Mouse (Mus musculus) cerebellum, adult 2 months (tissue): ENCODE data around the gene Ist1. TPM values are rescaled to one million over a fixed set of nuclear protein-coding genes. Genes with fewer than 3 reads are reported as not detected.

ENCODE experiments used
- DNase-seq, 2 experiments: peaks; one replicate each; pipeline ENCODE4 v3.0.0; 2021
- H3K27ac ChIP-seq: fragments of 200-500 bp; 2 replicates; pipeline ENCODE4 v1.5.1; 2012; ENCODE audit warnings: low read length, control low read depth, inconsistent platforms; ENCODE audit not compliant: insufficient read depth
- H3K27me3 ChIP-seq: fragments of 200-500 bp; 2 replicates; pipeline ENCODE4 v1.6.1; 2012; ENCODE audit warnings: inconsistent platforms, mild to moderate bottlenecking, low read length, moderate library complexity; ENCODE audit not compliant: control insufficient read depth, insufficient read depth
- H3K4me1 ChIP-seq: fragments of 200-500 bp; 2 replicates; pipeline ENCODE4 v1.6.1; 2011; ENCODE audit warnings: low read length; ENCODE audit not compliant: control insufficient read depth, insufficient read depth
- H3K4me3 ChIP-seq: fragments of 200-500 bp; replicated peaks from 2 replicates; pipeline ENCODE3; 2011; ENCODE audit warnings: mild to moderate bottlenecking, low read depth, low read length, control low read depth; ENCODE audit not compliant: insufficient read depth
- CTCF ChIP-seq: fragments of 200-500 bp; IDR thresholded peaks from 2 replicates; pipeline ENCODE4 v1.5.1; 2011; ENCODE audit warnings: low read depth, mild to moderate bottlenecking, control low read depth, low read length, moderate library complexity, borderline replicate concordance; ENCODE audit not compliant: insufficient read depth
- POLR2A ChIP-seq: fragments of 200-500 bp; IDR thresholded peaks from 2 replicates; pipeline ENCODE4 v1.6.1; 2011; ENCODE audit warnings: low read length, control low read depth, borderline replicate concordance; ENCODE audit not compliant: insufficient read depth
- WGBS: fragments of 180-500 bp; shearing (Covaris S2); methylation state at CpG from one replicate; pipeline ENCODE4 v1.1.7; 2018; 5-methylcytosine and 5-hydroxymethylcytosine counted together
- polyA plus RNA-seq: library from polyadenylated mRNA; depleted of rRNA; stranded (reverse); fragments of >200 nt; gene quantifications from 2 replicates; pipeline ENCODE4 v1.2.3, GENCODE M21; 2012; rRNA removed

Ist1 gene
- polyA plus RNA-seq: 88.2 and 90.7 TPM in 2 replicates

- under 1% methylated on average over 57 of the region's 57 CpGs for WGBS
Observed at GRCm38 (mm10) chr8:109693146-109693900, at the start of gene Ist1. Gene Ist1 (minus strand): TSS chr8:109693260.

GRCm38 (mm10) chr8:109738049-109738380 is 45.0 kb upstream of the Ist1 start:
- H3K27me3 ChIP-seq: no peaks in the 10 kb centered on the region
- no peak overlapping the region for H3K27ac ChIP-seq
- peak overlapping the region; percentile 86 for H3K4me3 ChIP-seq
- H3K4me1 ChIP-seq: peaks cover 9% of the 10 kb centered on the region
- DNase-seq: no peak
- 64% methylated on average over 1 of the region's 1 CpGs for WGBS
- TF ChIP-seq CTCF (no peak), POLR2A (no peak)

More at GRCm38 (mm10) chr8:109693146-109693900, at the start of gene Ist1:
- Histone ChIP-seq H3K27me3 (no peaks in the 10 kb centered on the region), H3K27ac (peak within 1 kb of the TSS; percentile 72), H3K4me1 (peaks cover 6% of the 10 kb centered on the region; the same call in 1 of the 2 replicates), H3K4me3 (peak within 1 kb of the TSS; percentile 96)
- DNase-seq: peak; percentile 98 to 99
- TF ChIP-seq CTCF (no peak), POLR2A (peak; percentile 91)

GRCm38 (mm10) chr8:109737237-109738048 is 44.4 kb upstream of the Ist1 start, which contains the start of gene Atxn1l:
Gene Atxn1l (minus strand): TSS chr8:109737739.
- Histone ChIP-seq H3K4me3 (peak within 1 kb of the TSS; percentile 86), H3K27me3 (no peaks in the 10 kb centered on the region), H3K4me1 (peaks cover 11% of the 10 kb centered on the region), H3K27ac (peak within 1 kb of the TSS; percentile 85)
- peak; percentile 83 to 91 for DNase-seq
- TF ChIP-seq POLR2A (peak; percentile 40; the same call in 1 of the 2 replicates), CTCF (peak; percentile 60; the same call in 1 of the 2 replicates)
- WGBS: 1% methylated on average over 59 of the region's 59 CpGs

DNA sequence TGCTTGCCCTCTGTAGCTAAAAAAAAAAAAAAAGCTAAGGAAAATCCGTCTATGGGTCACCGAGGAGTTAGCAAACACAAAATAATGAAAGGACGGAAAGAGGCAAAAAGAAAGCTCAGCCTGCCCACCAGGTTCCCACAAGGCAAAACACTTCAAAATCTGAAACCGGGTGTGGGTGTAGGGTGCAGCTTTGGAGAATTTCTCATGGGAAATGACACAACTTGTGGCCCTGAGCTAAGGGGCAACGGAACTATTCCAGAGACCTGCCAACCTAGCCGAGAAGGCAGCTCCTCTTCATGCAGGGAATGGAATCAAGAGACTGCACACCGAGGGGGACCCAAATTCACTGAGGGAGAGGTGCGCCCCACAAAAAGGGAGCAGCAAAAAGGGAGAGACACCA is 43.8 kb upstream of the Ist1 start:
- WGBS: 5% methylated on average over 8 of the region's 8 CpGs
- no peak for TF ChIP-seq CTCF
- no peak for TF ChIP-seq POLR2A
- Histone ChIP-seq H3K27ac (peak overlapping the region; percentile 85), H3K27me3 (no peaks in the 10 kb centered on the region), H3K4me3 (peak overlapping the region; percentile 86), H3K4me1 (peaks cover 11% of the 10 kb centered on the region)
- no peak for DNase-seq

- TF ChIP-seq CTCF (no peak), POLR2A (no peak)
- WGBS: 65% methylated on average over 3 of the region's 3 CpGs
- H3K27ac ChIP-seq: no peak overlapping the region
- H3K4me3 ChIP-seq: no peak overlapping the region
- DNase-seq: no peak
- peaks cover 13% of the 10 kb centered on the region for H3K4me1 ChIP-seq
- no peaks in the 10 kb centered on the region for H3K27me3 ChIP-seq
Observed at GRCm38 (mm10) chr8:109734018-109734417, 41.0 kb upstream of the Ist1 start.

- no peak overlapping the region for H3K4me3 ChIP-seq
- no peak overlapping the region for H3K27ac ChIP-seq
- DNase-seq: no peak
- TF ChIP-seq POLR2A (no peak), CTCF (no peak)
- no peaks in the 10 kb centered on the region for H3K27me3 ChIP-seq
- peaks cover 13% of the 10 kb centered on the region for H3K4me1 ChIP-seq
- 75% methylated on average over 3 of the region's 3 CpGs for WGBS
Observed at GRCm38 (mm10) chr8:109731012-109731411, 38.0 kb upstream of the Ist1 start.

GRCm38 (mm10) chr8:109725106-109725505 is 32.0 kb upstream of the Ist1 start:
- DNase-seq: no peak
- Histone ChIP-seq H3K4me3 (no peak overlapping the region), H3K4me1 (no peaks in the 10 kb centered on the region), H3K27me3 (no peaks in the 10 kb centered on the region), H3K27ac (no peak overlapping the region)
- TF ChIP-seq POLR2A (no peak), CTCF (no peak)
- 86% methylated on average over 3 of the region's 3 CpGs for WGBS

- TF ChIP-seq CTCF (no peak), POLR2A (no peak)
- Histone ChIP-seq H3K4me3 (no peak overlapping the region), H3K27ac (no peak overlapping the region), H3K4me1 (no peaks in the 10 kb centered on the region), H3K27me3 (no peaks in the 10 kb centered on the region)
- no peak for DNase-seq
- WGBS: 95% methylated on average over 5 of the region's 5 CpGs
Observed at GRCm38 (mm10) chr8:109714961-109715360, 21.9 kb upstream of the Ist1 start.
